Mouse (Mus musculus) hematopoietic stem cell, adult 5-6 weeks (primary cell): ENCODE data around the gene Actl6b. TPM values are rescaled to one million over a fixed set of nuclear protein-coding genes. Genes with fewer than 3 reads are reported as not detected.
"Not testable (repeated sequence)": the region's sequence is repeated elsewhere in the genome, so short reads cannot be mapped to it uniquely, and the experiment has no call there.

ENCODE experiments used
- ATAC-seq, 2 experiments: fragments of 125-278 bp in 1 of 2; replicated peaks in 1 of 2; 2 replicates each; pipeline ENCODE4 v1.8.0; 2016 to 2017; ENCODE audit warnings: inconsistent platforms in 2 of 2, mild to moderate bottlenecking in 2 of 2, moderate number of reproducible peaks in 2 of 2, low read depth in 1 of 2, moderate TSS enrichment in 1 of 2; ENCODE audit not compliant: low FRiP score in 2 of 2, poor library complexity in 2 of 2, severe bottlenecking in 2 of 2, insufficient read depth in 1 of 2, low TSS enrichment in 1 of 2
- total RNA-seq: library from RNA; stranded (forward); fragments of 172-1452, 232-1000 nt; gene quantifications from 2 replicates; pipeline ENCODE4 v1.2.3, GENCODE M21; 2017

Actl6b gene
- total RNA-seq, 1 experiment from 2014 or later, result not detected

DNA sequence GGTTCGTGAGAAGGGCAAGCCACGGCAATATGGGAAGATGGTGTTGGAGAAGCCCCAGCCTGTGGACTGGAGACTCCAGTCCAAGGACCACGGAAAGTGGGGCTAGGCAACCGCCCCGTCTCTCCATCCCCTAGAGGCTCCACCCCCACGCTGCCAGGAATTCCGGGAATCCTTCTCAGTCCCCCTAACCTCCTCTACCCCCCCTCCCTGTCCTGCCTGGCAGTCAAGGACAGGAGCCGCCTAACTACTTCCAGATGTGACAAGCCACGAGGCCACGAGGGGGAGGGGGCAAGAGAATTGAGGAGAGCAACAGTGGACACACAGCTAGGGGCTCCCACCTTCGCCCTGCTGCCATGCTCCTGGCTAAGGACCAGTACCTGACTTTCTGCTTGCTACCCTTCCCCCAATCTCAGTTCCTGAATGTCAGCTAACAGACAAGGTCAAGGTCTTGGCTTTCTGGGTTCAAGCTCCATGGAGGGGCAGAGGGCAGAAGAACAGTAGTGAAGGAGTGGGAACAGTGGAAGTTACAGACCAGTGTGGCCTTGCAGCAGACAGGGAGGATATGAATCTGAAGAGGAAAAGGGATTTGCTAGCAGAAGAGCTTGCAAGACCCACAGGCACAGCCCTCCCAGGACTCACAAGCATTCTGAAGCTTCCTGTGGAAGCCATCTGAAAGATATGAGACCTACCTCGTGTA lies 57.4 kb downstream of the Actl6b start:
- no peak for ATAC-seq

DNA sequence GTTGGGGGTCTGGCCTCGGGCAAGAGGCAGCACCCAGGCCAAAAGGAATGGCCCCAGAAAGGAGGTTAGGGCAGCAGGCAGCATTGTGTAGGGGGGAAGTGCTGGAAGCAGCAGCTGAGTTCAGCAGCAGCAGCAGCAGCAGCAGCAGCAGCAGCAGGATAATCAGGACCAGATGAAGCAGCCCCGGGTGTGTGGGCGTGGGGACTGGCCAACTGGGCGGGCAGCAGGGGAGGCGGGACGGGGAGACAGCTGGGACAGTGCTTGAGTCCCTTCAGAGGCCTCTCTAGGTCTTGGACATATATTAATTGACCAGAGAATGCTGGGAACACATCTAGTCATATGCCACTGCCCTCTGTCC lies 57.9 kb downstream of the Actl6b start:
- no peak for ATAC-seq

DNA sequence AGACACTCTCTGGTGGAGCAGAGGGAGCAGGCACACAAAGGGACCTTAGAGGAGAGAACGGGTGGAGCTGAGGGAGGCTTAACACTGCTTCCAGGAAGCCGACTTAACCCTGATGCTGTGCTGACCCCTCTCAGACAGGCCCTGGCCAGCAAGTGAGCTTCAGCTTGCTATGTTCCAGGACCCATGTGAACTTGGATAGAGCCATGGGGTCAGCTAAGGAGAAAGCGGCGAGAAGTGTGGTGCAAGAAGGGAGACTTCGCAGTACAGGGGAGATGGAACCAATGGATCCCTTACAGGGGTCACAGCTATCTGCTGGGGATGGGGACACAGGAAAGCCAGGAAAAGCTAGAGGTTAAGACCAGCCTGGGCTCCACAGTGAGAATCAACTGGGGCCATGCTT lies 59.8 kb downstream of the Actl6b start:
- no peak for ATAC-seq

DNA sequence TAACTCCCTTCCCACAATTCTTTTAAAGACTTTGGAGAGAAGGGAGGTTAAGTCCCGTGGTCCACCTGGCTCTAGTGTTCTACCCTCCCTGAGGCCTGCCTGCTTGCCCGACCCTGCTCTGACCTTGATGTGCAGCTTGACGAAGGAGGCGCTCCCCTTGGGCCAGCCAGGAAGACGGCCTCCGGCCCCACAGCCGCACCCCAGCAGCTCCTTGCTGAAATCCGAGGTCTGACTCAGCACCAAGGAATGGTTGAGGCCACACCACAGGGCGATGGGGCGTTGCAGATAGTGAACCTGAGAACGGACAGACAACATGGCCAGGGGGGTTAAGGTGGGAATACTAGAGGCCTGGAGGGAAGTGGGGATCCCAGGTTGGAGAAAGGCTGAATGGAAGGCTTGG lies 60.2 kb downstream of the Actl6b start, which contains the start of gene Pcolce:
TSS of gene Pcolce (minus strand) at position 235 of the 400 bp plus-strand sequence.
- ATAC-seq, result no peak

DNA sequence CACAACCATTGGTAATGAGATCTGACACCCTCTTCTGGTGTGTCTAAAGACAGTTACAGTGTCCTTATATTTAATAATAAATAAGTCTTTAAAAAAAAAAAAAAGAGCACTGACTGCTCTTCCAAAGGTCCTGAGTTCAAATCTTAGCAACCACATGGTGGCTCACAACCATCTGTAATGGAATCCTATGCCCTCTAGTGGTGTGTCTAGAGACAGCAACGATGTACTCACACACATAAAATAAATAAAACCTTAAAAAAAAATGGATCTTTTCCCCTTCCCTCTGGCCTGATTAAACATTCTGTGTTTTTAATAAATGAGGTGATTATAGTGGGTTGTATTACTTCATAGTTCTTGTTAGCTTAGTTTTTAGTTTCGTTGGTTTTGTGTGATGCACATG lies 61.6 kb downstream of the Actl6b start:
- not testable (repeated sequence) for ATAC-seq

DNA sequence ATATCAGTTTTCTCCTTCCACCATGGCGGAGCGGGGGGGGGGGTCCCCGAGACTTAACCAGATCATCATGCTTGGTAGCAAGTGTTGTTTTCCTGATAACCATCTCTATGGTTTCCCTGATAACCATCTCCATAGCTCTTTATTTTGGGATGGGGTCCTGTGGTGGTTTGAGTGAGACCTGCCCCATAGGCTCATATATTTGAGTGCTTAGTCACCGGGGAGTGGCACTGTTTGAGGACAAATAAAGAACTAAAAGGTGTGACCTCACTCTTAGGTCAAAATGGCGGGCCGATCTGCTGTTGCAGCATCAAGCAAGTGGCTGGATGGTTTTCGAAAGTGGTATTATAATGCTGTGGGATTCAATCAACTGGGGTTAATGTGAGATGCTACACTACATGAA lies 62.0 kb downstream of the Actl6b start:
- ATAC-seq, result no peak

Other genes starting within 250 kb of the Actl6b start
- 313 and 317 TPM in 2 replicates for gene Srrt, start 245.8 kb upstream of the Actl6b start, total RNA-seq
- 17.0 and 21.4 TPM in 2 replicates for gene Trip6, start 239.1 kb upstream of the Actl6b start, total RNA-seq
- 4.2 and 8.9 TPM in 2 replicates for gene Slc12a9, start 219.9 kb upstream of the Actl6b start, total RNA-seq
- 1.3 and 3.7 TPM in 2 replicates for gene Ephb4, start 203.4 kb upstream of the Actl6b start, total RNA-seq
- 0.35 and 0.50 TPM in 2 replicates for gene Zan, start 76.5 kb upstream of the Actl6b start, total RNA-seq
- 22.0 and 22.1 TPM in 2 replicates for gene Pop7, start 51.0 kb upstream of the Actl6b start, total RNA-seq
- 13.4 and 16.3 TPM in 2 replicates for gene Gigyf1, start 35.0 kb upstream of the Actl6b start, total RNA-seq
- gene Epo, start 20.3 kb upstream of the Actl6b start, total RNA-seq, result not detected in 2 replicates
- gene Gnb2, start 20.0 kb upstream of the Actl6b start, total RNA-seq, result 147 and 171 TPM in 2 replicates
- gene Tfr2, start 16.3 kb downstream of the Actl6b start, total RNA-seq, result 39.0 and 50.7 TPM in 2 replicates
- 8.3 and 10.3 TPM in 2 replicates for gene Mospd3, start 47.5 kb downstream of the Actl6b start, total RNA-seq
- not detected in 2 replicates for gene Pcolce, start 60.3 kb downstream of the Actl6b start, total RNA-seq
- not detected in 2 replicates for gene Fbxo24, start 75.5 kb downstream of the Actl6b start, total RNA-seq
- 26.4 and 43.3 TPM in 2 replicates for gene Lrch4, start 75.6 kb downstream of the Actl6b start, total RNA-seq
- 4.0 and 6.4 TPM in 2 replicates for gene Gm20605, start 75.7 kb downstream of the Actl6b start, total RNA-seq
- 8.6 and 12.9 TPM in 2 replicates for gene Sap25, start 87.8 kb downstream of the Actl6b start, total RNA-seq
- not detected in 2 replicates for gene Irs3, start 92.2 kb downstream of the Actl6b start, total RNA-seq
- gene Agfg2, start 131.2 kb downstream of the Actl6b start, total RNA-seq, result 8.4 and 11.0 TPM in 2 replicates
- gene Nyap1, start 188.1 kb downstream of the Actl6b start, total RNA-seq, result 0.05 and 0.25 TPM in 2 replicates
- gene Tsc22d4, start 192.2 kb downstream of the Actl6b start, total RNA-seq, result 61.0 and 67.7 TPM in 2 replicates
- 15.3 and 61.5 TPM in 2 replicates for gene Ppp1r35, start 225.3 kb downstream of the Actl6b start, total RNA-seq
- gene Mepce, start 234.1 kb downstream of the Actl6b start, total RNA-seq, result 30.4 and 31.8 TPM in 2 replicates
- 21.3 and 27.6 TPM in 2 replicates for gene Zcwpw1, start 234.3 kb downstream of the Actl6b start, total RNA-seq